Mouse (Mus musculus) bone marrow macrophage, adult 2 months (primary cell): ENCODE data around the gene Ube2q1.

Experiments used
- CTCF ChIP-seq: IDR thresholded peaks from 2 replicates; pipeline ENCODE4 v1.5.1; 2012; ENCODE audit warnings: low read depth, mild to moderate bottlenecking, low read length, moderate library complexity
- POLR2A ChIP-seq: IDR thresholded peaks from 2 replicates; pipeline ENCODE4 v1.6.1; 2012; ENCODE audit warnings: mild to moderate bottlenecking, low read depth, low read length, borderline replicate concordance

GRCm38 (mm10) chr3:89738509-89738908, 34.9 kb upstream of the Ube2q1 start:
- TF ChIP-seq POLR2A (no peak), CTCF (no peak)
